Mouse (Mus musculus): ENCODE measurements at regions not wholly inside any gene's neighbourhood (a gene's known extent, or its start where the extent isn't known, plus 50 kb on each side); places are given as distances from the start of the nearest gene placed in this dataset.

GRCm38 (mm10) chr5:148454200-148454599, 54.5 kb upstream of the Slc7a1 start:
- DNase-seq (ENCODE audit: low spot score): no peak

GRCm38 (mm10) chr5:148453776-148454175, 54.1 kb upstream of the Slc7a1 start:
- no peak for DNase-seq (ENCODE audit: low spot score)

- DNase-seq (ENCODE audit: low spot score): no peak
These were observed 53.4 kb upstream of the Slc7a1 start for GRCm38 (mm10) chr5:148452909-148453632.

- DNase-seq (ENCODE audit: low spot score): peak; percentile 50
These were observed 52.1 kb upstream of the Slc7a1 start for GRCm38 (mm10) chr5:148451811-148452210.

GRCm38 (mm10) chr5:148450924-148451323, 51.2 kb upstream of the Slc7a1 start:
- peak; percentile 40 for DNase-seq (ENCODE audit: low spot score)
